ENCODE assay signal across 11 mouse cellular contexts in the genomic region with DNA sequence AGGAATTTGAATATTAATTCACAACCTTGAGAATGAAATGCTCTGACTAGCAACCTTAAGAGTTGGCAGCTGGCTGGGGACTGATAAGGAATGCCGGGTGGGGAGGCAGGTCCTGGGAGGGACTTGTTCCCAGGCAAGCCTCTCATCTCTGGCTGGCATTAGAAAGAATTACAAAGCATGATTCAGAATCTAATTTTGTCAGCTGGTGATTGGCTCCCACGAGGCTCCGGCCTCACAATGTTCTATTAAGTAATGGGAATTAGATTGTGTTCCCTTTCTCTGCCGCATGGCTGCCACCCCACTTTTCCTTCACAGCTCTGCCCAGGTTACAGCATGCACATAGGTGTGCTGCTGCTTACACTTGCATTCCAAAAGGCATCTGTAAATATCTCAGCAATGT.
DNase-seq lines count a peak whose midpoint lies in the region; ATAC-seq lines count a peak whose summit lies in the region.
"Had no signal": no experiment of that assay in that cellular context is flagged by ENCODE, and none has a peak within 500 bp of the region (broad histone marks: within the 10 kb centered on the region; RNA-seq: fewer than 3 reads in every experiment).

No protein-coding gene starts in this region.

- no peak overlapping the region for H3K9ac ChIP-seq in heart, embryonic 12.5 days
- H3K9ac ChIP-seq: intestine, embryonic 15.5 days; liver, embryonic 14.5 days had no signal

- intact Hi-C loops in left cerebral cortex, postnatal 14 days (cut with DNase I): no loop called here

- peak; percentile 95 for DNase-seq in heart, adult 11 months
- DNase-seq in heart, embryonic 10.5 days (ENCODE audit: low spot score): no peak
- peak; percentile 20 for DNase-seq in adrenal gland, postnatal 14 days
- DNase-seq in lung, postnatal 36 days: peak; percentile 3
- DNase-seq in left cerebral cortex, postnatal 14 days (ENCODE audit: low spot score in 2 of 2): no peak
- no peak for DNase-seq in kidney, adult 9 months
- no peak for DNase-seq in frontal cortex, postnatal 14 days (ENCODE audit: low spot score in 2 of 2)
- DNase-seq: cerebellum, adult 8-10 months had no signal

- peak; percentile 75 for ATAC-seq in heart, embryonic 12.5 days (ENCODE audit: insufficient number of reproducible peaks, low FRiP score)
- ATAC-seq: intestine, embryonic 15.5 days had no signal

- H3K27me3 ChIP-seq in heart, embryonic 10.5 days (ENCODE audit: insufficient read depth, poor library complexity, severe bottlenecking): no peaks in the 10 kb centered on the region
- no peaks in the 10 kb centered on the region for H3K27me3 ChIP-seq in heart, embryonic 12.5 days (replicated peaks)
- H3K27me3 ChIP-seq: intestine, embryonic 15.5 days had no signal

- H3K4me3 ChIP-seq in heart, embryonic 10.5 days: no peak overlapping the region
- H3K4me3 ChIP-seq in heart, embryonic 12.5 days: no peak overlapping the region
- H3K4me3 ChIP-seq: intestine, embryonic 15.5 days had no signal

- no peaks in the 10 kb centered on the region for H3K9me3 ChIP-seq in heart, embryonic 10.5 days
- no peaks in the 10 kb centered on the region for H3K9me3 ChIP-seq in heart, embryonic 12.5 days (replicated peaks)
- H3K9me3 ChIP-seq: intestine, embryonic 15.5 days had no signal

- no peak overlapping the region for H3K27ac ChIP-seq in heart, embryonic 10.5 days
- peak overlapping the region; percentile 75 for H3K27ac ChIP-seq in heart, embryonic 12.5 days (ENCODE audit: poor library complexity, severe bottlenecking)
- H3K27ac ChIP-seq: intestine, embryonic 15.5 days; liver, embryonic 14.5 days had no signal

- peaks cover 10% of the 10 kb centered on the region for H3K4me1 ChIP-seq in heart, embryonic 10.5 days
- peaks cover 12% of the 10 kb centered on the region for H3K4me1 ChIP-seq in heart, embryonic 12.5 days (replicated peaks)
- H3K4me1 ChIP-seq: intestine, embryonic 15.5 days had no signal

- 23% methylated on average over 4 of the region's 4 CpGs for WGBS in heart, embryonic 10.5 days
- 8% methylated on average over 4 of the region's 4 CpGs for WGBS in heart, embryonic 12.5 days

- H3K4me2 ChIP-seq in heart, embryonic 12.5 days: peak overlapping the region; percentile 23; the same call in 1 of the 2 replicates
- H3K4me2 ChIP-seq: intestine, embryonic 15.5 days had no signal

- no peaks in the 10 kb centered on the region for H3K36me3 ChIP-seq in heart, embryonic 10.5 days
- H3K36me3 ChIP-seq in heart, embryonic 12.5 days: no peaks in the 10 kb centered on the region
- H3K36me3 ChIP-seq: intestine, embryonic 15.5 days had no signal

Comparison
In these comparisons a context has a peak if more than half of its experiments do, and no peak if none do; other contexts are left out.
1. DNase-seq: peak in heart, adult 11 months (single experiment), adrenal gland, postnatal 14 days (single experiment) and lung, postnatal 36 days (single experiment); none in heart, embryonic 10.5 days (single experiment), left cerebral cortex, postnatal 14 days (0 of 2), kidney, adult 9 months (single experiment) and frontal cortex, postnatal 14 days (0 of 2).